Mouse (Mus musculus): ENCODE results near the gene Ms4a4c. TPM values are rescaled to one million over a fixed set of nuclear protein-coding genes. Genes with fewer than 3 reads are reported as not detected.
"Not testable (repeated sequence)": the region's sequence is repeated elsewhere in the genome, so short reads cannot be mapped to it uniquely, and the experiment has no call there.

Gene Ms4a4c
- polyA plus RNA-seq, 1 experiment from 2014 or later = 2.8 TPM

GRCm38 (mm10) chr19:11435058-11435834 lies 30.7 kb downstream of the Ms4a4c start:
- H3K36me3 ChIP-seq (ENCODE audit: control insufficient read depth, insufficient read depth, low read length) = no peaks in the 10 kb centered on the region
- H3K4me1 ChIP-seq (ENCODE audit: control insufficient read depth, insufficient read depth, low read length) = no peaks in the 10 kb centered on the region
- no peaks in the 10 kb centered on the region for H3K27me3 ChIP-seq (ENCODE audit: control insufficient read depth, insufficient read depth, low read length)
- H3K9ac ChIP-seq (ENCODE audit: low read length) = no peak overlapping the region
- WGBS = 80% methylated on average over 4 of the region's 4 CpGs
- H3K4me2 ChIP-seq (ENCODE audit: low read depth, low read length) = no peak overlapping the region
- H3K27ac ChIP-seq (ENCODE audit: low read length) = no peak overlapping the region
- ATAC-seq (ENCODE audit: insufficient read depth, low FRiP score) = no peak
- no peaks in the 10 kb centered on the region for H3K9me3 ChIP-seq (replicated peaks; ENCODE audit: control insufficient read depth, low read length)
- H3K4me3 ChIP-seq (replicated peaks; ENCODE audit: low read length) = no peak overlapping the region

- Histone ChIP-seq H3K27me3 (ENCODE audit: control insufficient read depth, insufficient read depth, low read length) (no peaks in the 10 kb centered on the region), H3K9ac (ENCODE audit: low read length) (no peak within 1 kb of the TSS), H3K4me2 (ENCODE audit: low read depth, low read length) (no peak within 1 kb of the TSS), H3K4me3 (replicated peaks; ENCODE audit: low read length) (no peak within 1 kb of the TSS), H3K4me1 (ENCODE audit: control insufficient read depth, insufficient read depth, low read length) (no peaks in the 10 kb centered on the region), H3K36me3 (ENCODE audit: control insufficient read depth, insufficient read depth, low read length) (no peaks in the 10 kb centered on the region), H3K9me3 (replicated peaks; ENCODE audit: control insufficient read depth, low read length) (no peaks in the 10 kb centered on the region), H3K27ac (ENCODE audit: low read length) (no peak within 1 kb of the TSS)
- ATAC-seq (ENCODE audit: insufficient read depth, low FRiP score) = no peak
Measured at GRCm38 (mm10) chr19:11443338-11443737, 38.8 kb downstream of the Ms4a4c start, which contains the start of gene Ms4a4b. Gene Ms4a4b (plus strand): TSS chr19:11443553.

- Histone ChIP-seq H3K36me3 (ENCODE audit: control insufficient read depth, insufficient read depth, low read length) (no peaks in the 10 kb centered on the region), H3K27ac (ENCODE audit: low read length) (no peak overlapping the region), H3K4me1 (ENCODE audit: control insufficient read depth, insufficient read depth, low read length) (no peaks in the 10 kb centered on the region), H3K27me3 (ENCODE audit: control insufficient read depth, insufficient read depth, low read length) (no peaks in the 10 kb centered on the region), H3K4me2 (ENCODE audit: low read depth, low read length) (no peak overlapping the region), H3K9ac (ENCODE audit: low read length) (no peak overlapping the region), H3K9me3 (replicated peaks; ENCODE audit: control insufficient read depth, low read length) (no peaks in the 10 kb centered on the region), H3K4me3 (replicated peaks; ENCODE audit: low read length) (no peak overlapping the region)
- ATAC-seq (ENCODE audit: insufficient read depth, low FRiP score) = no peak
- 69% methylated on average over 5 of the region's 5 CpGs for WGBS
Measured at GRCm38 (mm10) chr19:11443964-11444363, 39.4 kb downstream of the Ms4a4c start.

DNA sequence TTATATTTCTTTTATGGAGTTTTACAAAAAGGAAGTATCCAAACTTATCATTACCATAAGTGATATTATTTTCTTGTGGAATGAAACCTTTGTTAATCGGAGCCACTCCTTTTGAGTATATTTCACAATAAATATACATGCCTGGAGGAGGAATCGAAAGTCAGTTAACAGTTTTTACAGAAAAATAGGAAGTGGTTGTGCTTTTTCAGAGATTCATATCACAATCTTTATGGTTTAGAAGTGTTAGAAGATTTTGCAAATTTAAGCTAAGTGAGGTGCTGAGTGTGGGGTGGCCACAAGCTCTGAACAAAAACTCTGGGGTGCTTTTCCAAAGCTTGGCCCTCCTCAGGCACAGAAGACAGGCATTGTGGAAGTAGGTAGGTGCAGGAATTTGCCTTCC lies 42.7 kb downstream of the Ms4a4c start:
- Histone ChIP-seq H3K36me3 (ENCODE audit: control insufficient read depth, insufficient read depth, low read length) (no peaks in the 10 kb centered on the region), H3K27me3 (ENCODE audit: control insufficient read depth, insufficient read depth, low read length) (no peaks in the 10 kb centered on the region), H3K9me3 (replicated peaks; ENCODE audit: control insufficient read depth, low read length) (no peaks in the 10 kb centered on the region), H3K4me1 (ENCODE audit: control insufficient read depth, insufficient read depth, low read length) (no peaks in the 10 kb centered on the region), H3K9ac (ENCODE audit: low read length) (no peak overlapping the region), H3K4me3 (replicated peaks; ENCODE audit: low read length) (no peak overlapping the region), H3K4me2 (ENCODE audit: low read depth, low read length) (no peak overlapping the region), H3K27ac (ENCODE audit: low read length) (no peak overlapping the region)
- 85% methylated on average over 2 of the region's 2 CpGs for WGBS
- ATAC-seq (ENCODE audit: insufficient read depth, low FRiP score) = no peak

DNA sequence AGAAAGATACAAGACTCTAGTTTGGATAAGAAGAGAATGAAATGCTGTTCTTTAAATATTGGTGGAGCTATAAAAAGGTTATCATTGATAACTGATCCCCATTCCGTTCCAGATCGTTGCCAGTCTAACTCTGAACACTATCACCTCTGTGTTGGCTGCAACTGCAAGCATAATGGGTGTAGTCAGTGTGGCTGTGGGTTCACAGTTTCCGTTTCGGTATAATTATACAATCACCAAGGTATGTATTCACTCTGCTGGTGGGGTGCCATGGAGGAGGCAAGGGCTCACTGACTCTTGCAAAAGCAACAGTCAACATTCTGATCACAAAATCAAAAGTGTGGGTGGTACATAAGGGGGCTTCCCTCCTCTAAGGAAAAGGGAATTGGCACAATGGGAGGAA lies 54.5 kb downstream of the Ms4a4c start:
- not testable (repeated sequence) for H3K4me1 ChIP-seq (ENCODE audit: control insufficient read depth, insufficient read depth, low read length); H3K27ac ChIP-seq (ENCODE audit: low read length); H3K4me3 ChIP-seq (replicated peaks; ENCODE audit: low read length); H3K4me2 ChIP-seq (ENCODE audit: low read depth, low read length); H3K27me3 ChIP-seq (ENCODE audit: control insufficient read depth, insufficient read depth, low read length); H3K9ac ChIP-seq (ENCODE audit: low read length); H3K36me3 ChIP-seq (ENCODE audit: control insufficient read depth, insufficient read depth, low read length); H3K9me3 ChIP-seq (replicated peaks; ENCODE audit: control insufficient read depth, low read length); ATAC-seq (ENCODE audit: insufficient read depth, low FRiP score)
- 69% methylated on average over 3 of the region's 4 CpGs for WGBS

- not testable (repeated sequence) for H3K4me3 ChIP-seq (replicated peaks; ENCODE audit: low read length); H3K27ac ChIP-seq (ENCODE audit: low read length); H3K4me2 ChIP-seq (ENCODE audit: low read depth, low read length); H3K4me1 ChIP-seq (ENCODE audit: control insufficient read depth, insufficient read depth, low read length); ATAC-seq (ENCODE audit: insufficient read depth, low FRiP score); H3K36me3 ChIP-seq (ENCODE audit: control insufficient read depth, insufficient read depth, low read length); H3K27me3 ChIP-seq (ENCODE audit: control insufficient read depth, insufficient read depth, low read length); H3K9ac ChIP-seq (ENCODE audit: low read length); H3K9me3 ChIP-seq (replicated peaks; ENCODE audit: control insufficient read depth, low read length)
- 57% methylated on average over 1 of the region's 1 CpGs for WGBS
Measured at GRCm38 (mm10) chr19:11464795-11465194, 60.2 kb downstream of the Ms4a4c start.

DNA sequence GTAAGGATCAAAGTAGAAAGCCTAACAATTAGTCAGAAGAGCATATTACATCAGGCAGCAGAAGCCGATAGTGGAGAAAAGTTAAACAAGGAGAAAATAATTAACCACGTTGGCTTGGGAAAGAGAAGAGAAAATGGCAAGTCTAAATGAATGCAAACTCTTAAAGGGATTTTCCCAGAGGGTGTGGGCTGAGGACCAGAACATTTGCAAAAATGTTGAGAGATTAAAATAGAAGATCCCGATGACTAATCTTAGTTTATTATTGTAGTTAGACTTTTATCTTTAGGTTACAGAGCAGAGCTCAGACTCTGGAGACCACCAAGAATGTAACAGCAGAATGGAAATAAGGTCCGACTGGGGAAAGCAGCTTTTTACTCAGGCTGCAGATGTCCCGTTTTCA lies 61.9 kb downstream of the Ms4a4c start:
- Histone ChIP-seq H3K27ac (ENCODE audit: low read length) (no peak overlapping the region), H3K4me2 (ENCODE audit: low read depth, low read length) (no peak overlapping the region), H3K9me3 (replicated peaks; ENCODE audit: control insufficient read depth, low read length) (no peaks in the 10 kb centered on the region), H3K4me1 (ENCODE audit: control insufficient read depth, insufficient read depth, low read length) (no peaks in the 10 kb centered on the region), H3K27me3 (ENCODE audit: control insufficient read depth, insufficient read depth, low read length) (no peaks in the 10 kb centered on the region), H3K36me3 (ENCODE audit: control insufficient read depth, insufficient read depth, low read length) (no peaks in the 10 kb centered on the region), H3K4me3 (replicated peaks; ENCODE audit: low read length) (no peak overlapping the region), H3K9ac (ENCODE audit: low read length) (no peak overlapping the region)
- ATAC-seq (ENCODE audit: insufficient read depth, low FRiP score) = no peak
- WGBS = 38% methylated on average over 5 of the region's 5 CpGs

DNA sequence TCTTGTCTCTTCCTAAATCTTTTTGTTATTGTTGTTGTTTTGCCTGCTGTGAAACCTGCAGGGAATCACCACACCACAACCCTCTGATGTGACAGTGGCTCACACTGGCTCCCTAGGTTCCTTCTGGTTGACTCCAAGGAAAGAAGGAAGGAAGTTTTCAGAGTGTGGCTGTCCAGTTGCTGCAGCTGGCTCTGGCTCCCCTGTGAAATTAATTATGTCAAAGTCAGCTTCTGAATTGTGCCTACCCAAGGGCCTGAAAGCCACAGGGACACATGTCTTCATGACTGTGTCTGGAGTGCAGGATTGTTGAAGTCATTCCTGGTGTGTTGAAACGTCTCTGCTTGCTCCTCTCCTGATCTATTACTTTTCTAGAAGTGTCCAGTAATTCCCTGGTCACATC lies 63.8 kb downstream of the Ms4a4c start:
- 43% methylated on average over 1 of the region's 1 CpGs for WGBS
- H3K36me3 ChIP-seq (ENCODE audit: control insufficient read depth, insufficient read depth, low read length); H3K4me3 ChIP-seq (replicated peaks; ENCODE audit: low read length): not testable (repeated sequence)

GRCm38 (mm10) chr19:11469215-11469614 lies 64.6 kb downstream of the Ms4a4c start, which contains the start of gene Ms4a6c:
Gene Ms4a6c (plus strand): TSS chr19:11469366.
- not testable (repeated sequence) for ATAC-seq (ENCODE audit: insufficient read depth, low FRiP score); H3K4me1 ChIP-seq (ENCODE audit: control insufficient read depth, insufficient read depth, low read length); H3K9ac ChIP-seq (ENCODE audit: low read length); H3K4me2 ChIP-seq (ENCODE audit: low read depth, low read length); H3K36me3 ChIP-seq (ENCODE audit: control insufficient read depth, insufficient read depth, low read length); H3K9me3 ChIP-seq (replicated peaks; ENCODE audit: control insufficient read depth, low read length); H3K27ac ChIP-seq (ENCODE audit: low read length); H3K27me3 ChIP-seq (ENCODE audit: control insufficient read depth, insufficient read depth, low read length)
- 0 out of 2 replicates have a peak within 1 kb of the TSS, but pooled peaks have one; percentile 3 for H3K4me3 ChIP-seq (replicated peaks; ENCODE audit: low read length)
- 82% methylated on average over 4 of the region's 4 CpGs for WGBS

More for the DNA sequence above, 63.8 kb downstream of the Ms4a4c start:
- not testable (repeated sequence) for H3K27me3 ChIP-seq (ENCODE audit: control insufficient read depth, insufficient read depth, low read length); ATAC-seq (ENCODE audit: insufficient read depth, low FRiP score); H3K4me2 ChIP-seq (ENCODE audit: low read depth, low read length); H3K4me1 ChIP-seq (ENCODE audit: control insufficient read depth, insufficient read depth, low read length); H3K9me3 ChIP-seq (replicated peaks; ENCODE audit: control insufficient read depth, low read length); H3K9ac ChIP-seq (ENCODE audit: low read length); H3K27ac ChIP-seq (ENCODE audit: low read length)

All from stomach, embryonic 16.5 days (tissue).